Mouse (Mus musculus) layer of hippocampus, postnatal 14 days (tissue): ENCODE results near the gene Napepld. TPM values are rescaled to one million over a fixed set of nuclear protein-coding genes. Genes with fewer than 3 reads are reported as not detected.

ENCODE experiments used
- total RNA-seq, 2 experiments: library from RNA; stranded (reverse); gene quantifications; 2 replicates each; pipeline ENCODE4 v1.2.3; 2021

The Napepld gene
- total RNA-seq, 2 experiments from 2014 or later, result 11.6 to 13.0 TPM

Other genes with a start within 250 kb of the Napepld start
- gene Lrrc17, start 157.8 kb downstream of the Napepld start, total RNA-seq, result under 1 TPM; 0.35 to 0.64 TPM
- under 1 TPM; 0.17 to 0.41 TPM for gene Fbxl13, start 55.8 kb downstream of the Napepld start, total RNA-seq
- 10 to 100 TPM; 23.9 to 24.9 TPM for gene Armc10, start 55.6 kb downstream of the Napepld start, total RNA-seq
- gene Pmpcb, start 35.7 kb upstream of the Napepld start, total RNA-seq, result 10 to 100 TPM; 59.3 to 67.1 TPM
- gene Dnajc2, start 83.9 kb upstream of the Napepld start, total RNA-seq, result 10 to 100 TPM; 27.9 to 33.2 TPM
- 100 to 1,000 TPM; 116 to 119 TPM for gene Psmc2, start 83.9 kb upstream of the Napepld start, total RNA-seq
- gene Slc26a5, start 164.2 kb upstream of the Napepld start, total RNA-seq, result under 1 TPM; 0.14 to 0.24 TPM